Mouse (Mus musculus): Measurements from ENCODE around the gene Pik3c2a. TPM values are rescaled to one million over a fixed set of nuclear protein-coding genes. Genes with fewer than 3 reads are reported as not detected.
A peak's percentile ranks its signal among the peaks of the same experiment; 100 is the strongest.

Gene Pik3c2a
- polyA plus RNA-seq (2015; fragmentation: Nextera tagmentation; extraction: Ambion mirVana): 4.8 and 5.3 TPM in 2 replicates

GRCm38 (mm10) chr7:116443004-116443696, at the start of gene Pik3c2a:
TSS of gene Pik3c2a (minus strand) at chr7:116443449.
- Histone ChIP-seq H3K4me3 (ENCODE audit: low read depth, low read length) (peak within 1 kb of the TSS; percentile 72), H3K27ac (ENCODE audit: low read length) (peak within 1 kb of the TSS; percentile 63), H3K4me2 (ENCODE audit: low read depth, low read length) (peak within 1 kb of the TSS; percentile 73), H3K4me1 (ENCODE audit: control insufficient read depth, low read depth, low read length) (peaks cover 2% of the 10 kb centered on the region; the same call in 1 of the 2 replicates), H3K36me3 (ENCODE audit: control insufficient read depth, insufficient read depth) (no peaks in the 10 kb centered on the region), H3K27me3 (ENCODE audit: control insufficient read depth, insufficient read depth, low read depth, low read length) (peaks cover 21% of the 10 kb centered on the region), H3K9ac (ENCODE audit: low read depth, low read length) (peak within 1 kb of the TSS; percentile 68), H3K9me3 (replicated peaks; ENCODE audit: control insufficient read depth, low read length) (no peaks in the 10 kb centered on the region)
- under 1% methylated on average over 69 of the region's 72 CpGs for WGBS (ENCODE audit: insufficient replicate concordance)
- peak; percentile 96 for ATAC-seq (ENCODE audit: low read depth)

- Histone ChIP-seq H3K9ac (ENCODE audit: low read depth, low read length) (no peak overlapping the region), H3K4me3 (ENCODE audit: low read depth, low read length) (no peak overlapping the region), H3K9me3 (replicated peaks; ENCODE audit: control insufficient read depth, low read length) (no peaks in the 10 kb centered on the region), H3K4me1 (ENCODE audit: control insufficient read depth, low read depth, low read length) (no peaks in the 10 kb centered on the region), H3K27me3 (ENCODE audit: control insufficient read depth, insufficient read depth, low read depth, low read length) (no peaks in the 10 kb centered on the region), H3K27ac (ENCODE audit: low read length) (no peak overlapping the region), H3K4me2 (ENCODE audit: low read depth, low read length) (no peak overlapping the region), H3K36me3 (ENCODE audit: control insufficient read depth, insufficient read depth) (no peaks in the 10 kb centered on the region)
- ATAC-seq (ENCODE audit: low read depth): no peak
- 49% methylated on average over 4 of the region's 4 CpGs for WGBS (ENCODE audit: insufficient replicate concordance)
These were observed 47.9 kb upstream of the Pik3c2a start for GRCm38 (mm10) chr7:116491113-116491512.

GRCm38 (mm10) chr7:116485062-116485601, 41.9 kb upstream of the Pik3c2a start:
- H3K9me3 ChIP-seq (replicated peaks; ENCODE audit: control insufficient read depth, low read length): no peaks in the 10 kb centered on the region
- 47% methylated on average over 1 of the region's 1 CpGs for WGBS (ENCODE audit: insufficient replicate concordance)
- H3K4me2 ChIP-seq (ENCODE audit: low read depth, low read length): no peak overlapping the region
- H3K9ac ChIP-seq (ENCODE audit: low read depth, low read length): no peak overlapping the region
- no peak overlapping the region for H3K4me3 ChIP-seq (ENCODE audit: low read depth, low read length)
- no peak for ATAC-seq (ENCODE audit: low read depth)
- no peaks in the 10 kb centered on the region; the same call in 1 of the 2 replicates for H3K27me3 ChIP-seq (ENCODE audit: control insufficient read depth, insufficient read depth, low read depth, low read length)
- H3K36me3 ChIP-seq (ENCODE audit: control insufficient read depth, insufficient read depth): no peaks in the 10 kb centered on the region
- H3K4me1 ChIP-seq (ENCODE audit: control insufficient read depth, low read depth, low read length): no peaks in the 10 kb centered on the region
- no peak overlapping the region for H3K27ac ChIP-seq (ENCODE audit: low read length)

- WGBS (ENCODE audit: insufficient replicate concordance): 11% methylated on average over 5 of the region's 5 CpGs
- Histone ChIP-seq H3K36me3 (ENCODE audit: control insufficient read depth, insufficient read depth) (no peaks in the 10 kb centered on the region), H3K27me3 (ENCODE audit: control insufficient read depth, insufficient read depth, low read depth, low read length) (no peaks in the 10 kb centered on the region; the same call in 1 of the 2 replicates), H3K4me1 (ENCODE audit: control insufficient read depth, low read depth, low read length) (no peaks in the 10 kb centered on the region), H3K9ac (ENCODE audit: low read depth, low read length) (no peak overlapping the region), H3K4me2 (ENCODE audit: low read depth, low read length) (no peak overlapping the region), H3K4me3 (ENCODE audit: low read depth, low read length) (no peak overlapping the region), H3K27ac (ENCODE audit: low read length) (no peak overlapping the region), H3K9me3 (replicated peaks; ENCODE audit: control insufficient read depth, low read length) (no peaks in the 10 kb centered on the region)
- ATAC-seq (ENCODE audit: low read depth): no peak
These were observed 41.0 kb upstream of the Pik3c2a start for GRCm38 (mm10) chr7:116484213-116484612.

GRCm38 (mm10) chr7:116483782-116484181, 40.5 kb upstream of the Pik3c2a start:
- no peaks in the 10 kb centered on the region for H3K9me3 ChIP-seq (replicated peaks; ENCODE audit: control insufficient read depth, low read length)
- no peak overlapping the region for H3K27ac ChIP-seq (ENCODE audit: low read length)
- H3K4me3 ChIP-seq (ENCODE audit: low read depth, low read length): no peak overlapping the region
- ATAC-seq (ENCODE audit: low read depth): no peak
- 45% methylated on average over 5 of the region's 5 CpGs for WGBS (ENCODE audit: insufficient replicate concordance)
- no peaks in the 10 kb centered on the region; the same call in 1 of the 2 replicates for H3K27me3 ChIP-seq (ENCODE audit: control insufficient read depth, insufficient read depth, low read depth, low read length)
- H3K9ac ChIP-seq (ENCODE audit: low read depth, low read length): no peak overlapping the region
- H3K4me1 ChIP-seq (ENCODE audit: control insufficient read depth, low read depth, low read length): no peaks in the 10 kb centered on the region
- H3K4me2 ChIP-seq (ENCODE audit: low read depth, low read length): no peak overlapping the region
- no peaks in the 10 kb centered on the region for H3K36me3 ChIP-seq (ENCODE audit: control insufficient read depth, insufficient read depth)

GRCm38 (mm10) chr7:116483106-116483505, 39.9 kb upstream of the Pik3c2a start:
- no peak overlapping the region for H3K4me3 ChIP-seq (ENCODE audit: low read depth, low read length)
- H3K4me1 ChIP-seq (ENCODE audit: control insufficient read depth, low read depth, low read length): no peaks in the 10 kb centered on the region
- H3K9ac ChIP-seq (ENCODE audit: low read depth, low read length): no peak overlapping the region
- no peaks in the 10 kb centered on the region for H3K9me3 ChIP-seq (replicated peaks; ENCODE audit: control insufficient read depth, low read length)
- no peak overlapping the region for H3K4me2 ChIP-seq (ENCODE audit: low read depth, low read length)
- WGBS (ENCODE audit: insufficient replicate concordance): 10% methylated on average over 1 of the region's 1 CpGs
- ATAC-seq (ENCODE audit: low read depth): no peak
- H3K36me3 ChIP-seq (ENCODE audit: control insufficient read depth, insufficient read depth): no peaks in the 10 kb centered on the region
- no peaks in the 10 kb centered on the region; the same call in 1 of the 2 replicates for H3K27me3 ChIP-seq (ENCODE audit: control insufficient read depth, insufficient read depth, low read depth, low read length)
- no peak overlapping the region for H3K27ac ChIP-seq (ENCODE audit: low read length)

GRCm38 (mm10) chr7:116476264-116476663, 33.0 kb upstream of the Pik3c2a start:
- Histone ChIP-seq H3K27ac (ENCODE audit: low read length) (no peak overlapping the region), H3K4me2 (ENCODE audit: low read depth, low read length) (no peak overlapping the region), H3K9me3 (replicated peaks; ENCODE audit: control insufficient read depth, low read length) (no peaks in the 10 kb centered on the region), H3K36me3 (ENCODE audit: control insufficient read depth, insufficient read depth) (no peaks in the 10 kb centered on the region), H3K9ac (ENCODE audit: low read depth, low read length) (no peak overlapping the region), H3K4me3 (ENCODE audit: low read depth, low read length) (no peak overlapping the region), H3K27me3 (ENCODE audit: control insufficient read depth, insufficient read depth, low read depth, low read length) (no peaks in the 10 kb centered on the region), H3K4me1 (ENCODE audit: control insufficient read depth, low read depth, low read length) (no peaks in the 10 kb centered on the region)
- WGBS (ENCODE audit: insufficient replicate concordance): 26% methylated on average over 5 of the region's 5 CpGs
- ATAC-seq (ENCODE audit: low read depth): no peak

- H3K4me3 ChIP-seq (ENCODE audit: low read depth, low read length): no peak overlapping the region
- no peaks in the 10 kb centered on the region for H3K27me3 ChIP-seq (ENCODE audit: control insufficient read depth, insufficient read depth, low read depth, low read length)
- ATAC-seq (ENCODE audit: low read depth): no peak
- no peak overlapping the region for H3K27ac ChIP-seq (ENCODE audit: low read length)
- H3K4me2 ChIP-seq (ENCODE audit: low read depth, low read length): no peak overlapping the region
- no peaks in the 10 kb centered on the region for H3K4me1 ChIP-seq (ENCODE audit: control insufficient read depth, low read depth, low read length)
- H3K9ac ChIP-seq (ENCODE audit: low read depth, low read length): no peak overlapping the region
- H3K9me3 ChIP-seq (replicated peaks; ENCODE audit: control insufficient read depth, low read length): no peaks in the 10 kb centered on the region
- H3K36me3 ChIP-seq (ENCODE audit: control insufficient read depth, insufficient read depth): no peaks in the 10 kb centered on the region
These were observed 32.6 kb upstream of the Pik3c2a start for GRCm38 (mm10) chr7:116475836-116476235.

GRCm38 (mm10) chr7:116462114-116462513, 18.9 kb upstream of the Pik3c2a start:
- Histone ChIP-seq H3K4me2 (ENCODE audit: low read depth, low read length) (no peak overlapping the region), H3K9ac (ENCODE audit: low read depth, low read length) (no peak overlapping the region)
- 13% methylated on average over 8 of the region's 8 CpGs for WGBS (ENCODE audit: insufficient replicate concordance)

More at GRCm38 (mm10) chr7:116462114-116462513, 18.9 kb upstream of the Pik3c2a start:
- H3K9me3 ChIP-seq (replicated peaks; ENCODE audit: control insufficient read depth, low read length): no peaks in the 10 kb centered on the region
- H3K36me3 ChIP-seq (ENCODE audit: control insufficient read depth, insufficient read depth): no peaks in the 10 kb centered on the region
- no peak overlapping the region for H3K4me3 ChIP-seq (ENCODE audit: low read depth, low read length)
- H3K4me1 ChIP-seq (ENCODE audit: control insufficient read depth, low read depth, low read length): peaks cover 4% of the 10 kb centered on the region
- ATAC-seq (ENCODE audit: low read depth): no peak
- H3K27me3 ChIP-seq (ENCODE audit: control insufficient read depth, insufficient read depth, low read depth, low read length): no peaks in the 10 kb centered on the region
- no peak overlapping the region for H3K27ac ChIP-seq (ENCODE audit: low read length)

Measured in liver, embryonic 16.5 days (tissue).